Mouse (Mus musculus) cortical plate, adult 2 months (tissue): ENCODE measurements around the gene Rbms1. TPM values are rescaled to one million over a fixed set of nuclear protein-coding genes. Genes with fewer than 3 reads are reported as not detected.
A peak's percentile ranks its signal among the peaks of the same experiment; 100 is the strongest.

Source experiments
- H3K27ac ChIP-seq: fragments of 200-500 bp; 2 replicates; pipeline ENCODE4 v1.5.1; 2012; ENCODE audit warnings: low read length, control low read depth, inconsistent platforms; ENCODE audit not compliant: insufficient read depth
- H3K4me1 ChIP-seq: fragments of 200-500 bp; 2 replicates; pipeline ENCODE4 v1.6.1; 2011; ENCODE audit warnings: low read length; ENCODE audit not compliant: control insufficient read depth, insufficient read depth
- H3K4me3 ChIP-seq: fragments of 200-500 bp; 2 replicates; pipeline ENCODE4 v1.5.1; 2011; ENCODE audit warnings: mild to moderate bottlenecking, low read length, control low read depth; ENCODE audit not compliant: insufficient read depth
- CTCF ChIP-seq: fragments of 200-500 bp; IDR thresholded peaks from 2 replicates; pipeline ENCODE4 v1.5.1; 2011; ENCODE audit warnings: mild to moderate bottlenecking, control low read depth, low read length; ENCODE audit not compliant: insufficient read depth; ENCODE audit errors: extremely low read depth
- POLR2A ChIP-seq: fragments of 200-500 bp; IDR thresholded peaks from 2 replicates; pipeline ENCODE4 v1.6.1; 2011; ENCODE audit warnings: mild to moderate bottlenecking, low read length, control low read depth; ENCODE audit not compliant: insufficient read depth; ENCODE audit errors: extremely low read depth
- polyA plus RNA-seq: library from polyadenylated mRNA; depleted of rRNA; stranded (reverse); fragments of >200 nt; gene quantifications from 2 replicates; pipeline ENCODE4 v1.2.3, GENCODE M21; 2012

Gene Rbms1
- polyA plus RNA-seq, 1 experiment = 18.8 TPM

- peaks cover 2% of the 10 kb centered on the region; the same call in 1 of the 2 replicates for H3K4me1 ChIP-seq
- no peak overlapping the region for H3K4me3 ChIP-seq
- TF ChIP-seq CTCF = no peak
- no peak for TF ChIP-seq POLR2A
- no peak overlapping the region for H3K27ac ChIP-seq
Observed at GRCm38 (mm10) chr2:60789126-60789525, 173.9 kb downstream of the Rbms1 start.

GRCm38 (mm10) chr2:60788173-60788908 lies 174.7 kb downstream of the Rbms1 start:
- TF ChIP-seq POLR2A = no peak
- no peak for TF ChIP-seq CTCF
- no peak overlapping the region for H3K27ac ChIP-seq
- peaks cover 2% of the 10 kb centered on the region; the same call in 1 of the 2 replicates for H3K4me1 ChIP-seq
- no peak overlapping the region for H3K4me3 ChIP-seq

GRCm38 (mm10) chr2:60787088-60787487 lies 175.9 kb downstream of the Rbms1 start:
- TF ChIP-seq CTCF (peak; percentile 21; the same call in 1 of the 2 replicates), POLR2A (no peak)
- no peak overlapping the region for H3K27ac ChIP-seq
- H3K4me1 ChIP-seq = peaks cover 2% of the 10 kb centered on the region; the same call in 1 of the 2 replicates
- no peak overlapping the region for H3K4me3 ChIP-seq

GRCm38 (mm10) chr2:60786289-60786688 lies 176.7 kb downstream of the Rbms1 start:
- TF ChIP-seq CTCF (no peak), POLR2A (no peak)
- peaks cover 2% of the 10 kb centered on the region; the same call in 1 of the 2 replicates for H3K4me1 ChIP-seq
- H3K27ac ChIP-seq = no peak overlapping the region
- no peak overlapping the region for H3K4me3 ChIP-seq

- TF ChIP-seq POLR2A = no peak
- no peak for TF ChIP-seq CTCF
- Histone ChIP-seq H3K4me1 (no peaks in the 10 kb centered on the region), H3K4me3 (no peak overlapping the region), H3K27ac (no peak overlapping the region)
Observed at GRCm38 (mm10) chr2:60774501-60774900, 188.5 kb downstream of the Rbms1 start.

- H3K27ac ChIP-seq = no peak overlapping the region
- no peak overlapping the region for H3K4me3 ChIP-seq
- H3K4me1 ChIP-seq = no peaks in the 10 kb centered on the region
- no peak for TF ChIP-seq CTCF
- no peak for TF ChIP-seq POLR2A
Observed at GRCm38 (mm10) chr2:60773592-60773991, 189.4 kb downstream of the Rbms1 start.

- TF ChIP-seq CTCF = no peak
- Histone ChIP-seq H3K27ac (no peak overlapping the region), H3K4me1 (no peaks in the 10 kb centered on the region), H3K4me3 (no peak overlapping the region)
Observed at GRCm38 (mm10) chr2:60766420-60766819, 196.6 kb downstream of the Rbms1 start.

GRCm38 (mm10) chr2:60756218-60756617 lies 206.8 kb downstream of the Rbms1 start:
- Histone ChIP-seq H3K4me3 (no peak overlapping the region), H3K4me1 (no peaks in the 10 kb centered on the region), H3K27ac (no peak overlapping the region)
- TF ChIP-seq CTCF = no peak
- no peak for TF ChIP-seq POLR2A

- no peaks in the 10 kb centered on the region for H3K4me1 ChIP-seq
- no peak overlapping the region for H3K27ac ChIP-seq
- TF ChIP-seq CTCF (no peak), POLR2A (no peak)
- H3K4me3 ChIP-seq = no peak overlapping the region
Observed at GRCm38 (mm10) chr2:60755101-60755500, 207.9 kb downstream of the Rbms1 start.

GRCm38 (mm10) chr2:60751274-60751673 lies 211.7 kb downstream of the Rbms1 start:
- Histone ChIP-seq H3K4me1 (no peaks in the 10 kb centered on the region), H3K4me3 (no peak overlapping the region), H3K27ac (no peak overlapping the region)
- TF ChIP-seq CTCF = no peak
- TF ChIP-seq POLR2A = no peak
